Mouse (Mus musculus) heart, postnatal 10 days (tissue): ENCODE measurements around the gene Mlana. TPM values are rescaled to one million over a fixed set of nuclear protein-coding genes. Genes with fewer than 3 reads are reported as not detected.
A peak's percentile ranks its signal among the peaks of the same experiment; 100 is the strongest.

ENCODE experiments used
- DNase-seq, 2 experiments: peaks; one replicate each; pipeline ENCODE4 v3.0.0; 2021
- intact Hi-C: fragments of 180-260 bp; cut with DNase I; formaldehyde crosslinking; loops from one replicate; pipeline ENCODE4 v1.15.1; 2025
- total RNA-seq, 2 experiments: library from RNA; stranded (reverse); gene quantifications; 2 replicates each; pipeline ENCODE4 v1.2.3; 2021

Gene Mlana
- total RNA-seq, 2 experiments from 2014 or later, result 2.2 to 4.0 TPM

GRCm38 (mm10) chr19:29674946-29675345 lies 22.7 kb upstream of the Mlana start:
- no peak for DNase-seq
- intact Hi-C loops, result no loop called here

DNA sequence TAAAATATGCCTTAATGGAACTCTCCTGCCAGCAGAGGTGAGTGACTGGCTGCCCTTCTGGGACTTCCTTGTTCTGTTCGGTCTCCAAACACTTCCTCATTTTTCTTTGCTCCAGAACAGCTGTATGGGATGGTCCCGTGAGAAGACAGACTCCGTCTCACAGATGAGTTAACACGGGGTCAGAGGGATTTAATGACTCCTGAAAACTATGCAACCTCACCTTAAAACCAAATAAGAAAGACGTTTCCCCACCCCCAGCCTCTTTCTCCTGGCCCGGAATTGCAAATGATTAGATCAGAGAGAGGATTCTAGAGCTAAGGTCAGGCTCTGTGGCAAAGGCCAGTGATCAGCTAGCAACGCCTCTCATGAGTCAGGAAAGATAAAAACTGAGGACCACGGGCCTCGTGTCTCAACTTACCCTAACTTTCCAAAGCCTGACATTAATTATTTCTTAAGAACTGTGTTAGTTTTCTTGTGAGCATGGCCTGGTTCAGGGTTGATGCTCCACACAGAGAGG lies 22.0 kb upstream of the Mlana start:
- intact Hi-C loops, result no loop called here
- DNase-seq, result no peak

DNA sequence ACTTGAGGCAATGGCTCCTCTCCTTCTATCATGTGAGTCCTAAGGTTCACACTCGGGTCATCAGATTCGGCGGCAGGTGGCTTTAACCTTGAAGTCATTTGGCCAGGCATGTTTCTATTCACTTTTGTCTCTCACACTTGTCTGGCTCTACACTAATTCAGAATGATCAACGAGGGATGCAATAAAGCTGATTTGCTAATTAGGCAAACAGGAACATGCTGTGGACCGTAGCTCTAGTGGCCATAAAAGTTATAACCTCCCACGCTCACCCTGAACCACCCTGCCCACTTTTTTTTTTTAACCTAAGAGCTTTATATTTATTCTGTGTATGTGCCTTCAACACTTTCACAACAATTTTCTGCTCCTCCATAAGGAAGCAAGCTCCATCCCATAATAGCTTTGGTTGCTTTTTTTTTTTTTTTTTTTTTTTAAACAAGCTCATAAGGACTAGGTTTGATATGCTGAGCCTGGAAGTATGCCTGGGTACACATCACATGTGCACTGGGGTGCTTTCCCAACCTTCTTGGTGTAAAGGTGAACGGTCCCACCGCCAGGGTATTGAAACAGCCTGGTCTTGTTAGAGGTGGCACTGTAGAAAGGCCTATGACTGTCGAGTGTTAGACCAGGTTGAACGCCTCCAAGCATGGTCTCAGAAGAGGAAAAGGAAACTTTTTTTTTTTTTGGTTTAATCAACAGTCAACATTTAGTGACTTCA lies 21.0 kb upstream of the Mlana start:
- intact Hi-C loops, result no loop called here
- no peak for DNase-seq

GRCm38 (mm10) chr19:29678181-29678778 lies 19.3 kb upstream of the Mlana start:
- intact Hi-C loops, result no loop called here
- no peak for DNase-seq

DNA sequence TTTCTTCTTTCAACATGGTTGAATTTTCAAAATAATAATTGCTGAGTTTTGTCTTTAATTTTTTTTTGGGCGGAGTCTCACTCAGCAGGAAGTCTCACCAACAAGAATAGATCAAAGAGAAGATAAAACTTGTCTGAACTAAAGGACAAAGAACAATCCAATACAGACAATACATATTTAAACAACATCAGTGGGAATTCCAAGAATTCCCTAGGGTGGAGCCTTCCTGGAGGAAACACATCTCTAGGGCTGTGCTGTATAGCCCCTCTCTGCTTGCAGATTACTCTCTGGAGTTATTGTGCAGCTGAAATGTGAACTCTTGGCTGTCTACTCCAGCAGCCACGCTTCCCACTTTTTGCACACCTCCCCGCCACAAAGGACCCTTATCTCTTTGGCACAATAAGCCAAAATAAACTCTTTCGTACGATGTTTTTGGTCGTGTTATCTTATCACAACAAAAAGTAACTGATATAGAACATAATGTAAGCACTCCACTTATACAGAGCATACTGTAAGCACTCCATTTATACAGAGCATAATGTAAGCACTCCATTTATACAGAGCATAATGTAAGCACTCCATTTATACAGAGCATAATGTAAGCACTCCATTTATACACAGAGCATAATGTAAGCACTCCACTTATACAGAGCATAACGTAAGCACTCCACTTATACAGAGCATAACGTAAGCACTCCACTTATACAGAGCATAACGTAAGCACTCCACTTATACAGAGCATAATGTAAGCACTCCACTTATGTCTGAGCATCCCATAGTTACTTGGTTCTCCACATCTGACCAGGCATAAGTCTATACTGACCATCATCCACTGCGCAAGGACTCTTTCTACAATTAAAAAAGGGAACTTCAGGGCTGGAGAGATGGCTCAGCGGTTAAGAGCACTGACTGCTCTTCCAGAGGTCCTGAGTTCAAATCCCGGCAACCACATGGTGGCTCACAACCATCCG lies 17.2 kb upstream of the Mlana start:
- intact Hi-C loops, result loop anchor here (10.0 kb wide), 1 partner anchor 444 kb away; no protein-coding TSS in a partner anchor

GRCm38 (mm10) chr19:29683844-29684540 lies 13.6 kb upstream of the Mlana start:
- peak; percentile 75 to 83 for DNase-seq
- intact Hi-C loops, result loop anchor here (1.0 to 10.0 kb wide), 3 partner anchors 137 to 441 kb away; no protein-coding TSS in a partner anchor

More for the DNA sequence above, 17.2 kb upstream of the Mlana start:
- no peak for DNase-seq

- DNase-seq, result no peak
Measured at GRCm38 (mm10) chr19:29695071-29695470, 2.6 kb upstream of the Mlana start.

DNA sequence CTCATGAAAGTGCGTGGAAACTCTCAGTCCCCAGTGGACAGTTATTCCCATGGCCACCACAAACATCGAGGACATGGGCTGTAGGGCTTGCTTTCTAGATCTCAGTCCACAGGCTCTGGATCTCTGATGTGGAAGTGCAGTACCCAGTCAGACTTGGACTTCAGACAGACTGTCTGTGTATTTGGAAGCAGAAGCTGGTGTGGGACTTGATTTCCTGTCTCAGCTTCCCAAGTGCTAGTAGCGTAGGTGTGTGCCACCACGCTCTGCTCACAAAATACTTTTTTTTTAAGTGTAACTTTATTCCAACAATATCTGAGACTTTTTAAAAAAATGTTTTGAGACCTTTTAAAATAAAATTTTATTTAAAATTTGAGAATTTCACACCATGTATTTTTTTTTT lies 1.3 kb upstream of the Mlana start:
- intact Hi-C loops, result no loop called here
- DNase-seq, result no peak

More at GRCm38 (mm10) chr19:29695071-29695470, 2.6 kb upstream of the Mlana start:
- intact Hi-C loops, result no loop called here

GRCm38 (mm10) chr19:29696840-29697239 lies 784 bp upstream of the Mlana start:
- intact Hi-C loops, result no loop called here
- DNase-seq, result no peak

GRCm38 (mm10) chr19:29701707-29702106 lies 4.1 kb downstream of the Mlana start:
- no peak for DNase-seq
- intact Hi-C loops, result no loop called here

- intact Hi-C loops, result no loop called here
- DNase-seq, result no peak
Measured at GRCm38 (mm10) chr19:29704436-29704835, 6.8 kb downstream of the Mlana start.

- no peak for DNase-seq
- intact Hi-C loops, result no loop called here
Measured at GRCm38 (mm10) chr19:29707314-29707898, 9.8 kb downstream of the Mlana start.

- intact Hi-C loops, result no loop called here
- DNase-seq, result no peak
Measured at GRCm38 (mm10) chr19:29708003-29708402, 10.4 kb downstream of the Mlana start.

- intact Hi-C loops, result no loop called here
Measured at GRCm38 (mm10) chr19:29708461-29708860, 10.8 kb downstream of the Mlana start.

GRCm38 (mm10) chr19:29709461-29709860 lies 11.8 kb downstream of the Mlana start:
- intact Hi-C loops, result no loop called here
- no peak for DNase-seq

More at GRCm38 (mm10) chr19:29708461-29708860, 10.8 kb downstream of the Mlana start:
- DNase-seq, result no peak

- DNase-seq, result no peak
- intact Hi-C loops, result no loop called here
Measured at GRCm38 (mm10) chr19:29713451-29713850, 15.8 kb downstream of the Mlana start.

- intact Hi-C loops, result no loop called here
Measured at GRCm38 (mm10) chr19:29717854-29718253, 20.2 kb downstream of the Mlana start.

GRCm38 (mm10) chr19:29718476-29718875 lies 20.9 kb downstream of the Mlana start:
- intact Hi-C loops, result no loop called here

More at GRCm38 (mm10) chr19:29717854-29718253, 20.2 kb downstream of the Mlana start:
- no peak for DNase-seq

GRCm38 (mm10) chr19:29735421-29735820 lies 37.8 kb downstream of the Mlana start:
- no peak for DNase-seq
- intact Hi-C loops, result loop anchor here (5.0 kb wide), 1 partner anchor 77 kb away; the partner anchor contains the start of gene Ranbp6

More at GRCm38 (mm10) chr19:29718476-29718875, 20.9 kb downstream of the Mlana start:
- DNase-seq, result no peak
